Mouse (Mus musculus): Measurements from ENCODE around the gene Olfr518. TPM values are rescaled to one million over a fixed set of nuclear protein-coding genes. Genes with fewer than 3 reads are reported as not detected.

Gene Olfr518
- not detected in 2 replicates for total RNA-seq (2017)

DNA sequence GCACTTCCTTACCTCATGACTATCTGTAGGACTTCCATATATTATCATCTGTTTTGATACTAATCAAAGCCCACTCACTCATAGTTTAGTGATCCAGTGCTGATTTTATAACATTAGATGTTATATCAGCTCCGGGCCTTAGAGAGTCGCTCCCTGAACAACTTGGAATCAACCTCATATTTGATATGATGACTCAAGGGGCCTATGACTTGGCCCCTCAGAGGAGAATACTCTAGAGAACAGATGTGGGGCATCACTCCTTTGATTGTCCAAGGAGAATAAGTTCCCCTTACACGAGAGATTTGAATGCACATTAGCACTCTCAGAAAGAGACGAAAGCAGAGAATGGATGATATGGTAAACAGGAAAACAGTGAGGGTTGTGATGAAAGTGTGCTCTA is at the start of gene Olfr518:
Gene Olfr518 (minus strand): TSS at position 101 of the 400 bp plus-strand sequence.
- ATAC-seq (replicated peaks in 1 of 2; ENCODE audit: insufficient read depth in 1 of 2, low FRiP score in 2 of 2, low TSS enrichment in 1 of 2, low read depth in 1 of 2, poor library complexity in 2 of 2, severe bottlenecking in 2 of 2) = no peak

GRCm38 (mm10) chr7:108933794-108934731 is 49.3 kb upstream of the Olfr518 start, which contains the start of gene Eif3f:
Eif3f (plus strand) TSS chr7:108934417.
- peak; percentile 90 to 95 for ATAC-seq (replicated peaks in 1 of 2; ENCODE audit: insufficient read depth in 1 of 2, low FRiP score in 2 of 2, low TSS enrichment in 1 of 2, low read depth in 1 of 2, poor library complexity in 2 of 2, severe bottlenecking in 2 of 2)

GRCm38 (mm10) chr7:108929726-108930393 is 45.1 kb upstream of the Olfr518 start, which contains the start of gene Nlrp10:
Nlrp10 (minus strand) TSS chr7:108930178.
- peak; percentile 57 to 59 for ATAC-seq (replicated peaks in 1 of 2; ENCODE audit: insufficient read depth in 1 of 2, low FRiP score in 2 of 2, low TSS enrichment in 1 of 2, low read depth in 1 of 2, poor library complexity in 2 of 2, severe bottlenecking in 2 of 2)

- ATAC-seq (replicated peaks in 1 of 2; ENCODE audit: insufficient read depth in 1 of 2, low FRiP score in 2 of 2, low TSS enrichment in 1 of 2, low read depth in 1 of 2, poor library complexity in 2 of 2, severe bottlenecking in 2 of 2) = no peak
Measured at GRCm38 (mm10) chr7:108928280-108929188, 43.7 kb upstream of the Olfr518 start.

DNA sequence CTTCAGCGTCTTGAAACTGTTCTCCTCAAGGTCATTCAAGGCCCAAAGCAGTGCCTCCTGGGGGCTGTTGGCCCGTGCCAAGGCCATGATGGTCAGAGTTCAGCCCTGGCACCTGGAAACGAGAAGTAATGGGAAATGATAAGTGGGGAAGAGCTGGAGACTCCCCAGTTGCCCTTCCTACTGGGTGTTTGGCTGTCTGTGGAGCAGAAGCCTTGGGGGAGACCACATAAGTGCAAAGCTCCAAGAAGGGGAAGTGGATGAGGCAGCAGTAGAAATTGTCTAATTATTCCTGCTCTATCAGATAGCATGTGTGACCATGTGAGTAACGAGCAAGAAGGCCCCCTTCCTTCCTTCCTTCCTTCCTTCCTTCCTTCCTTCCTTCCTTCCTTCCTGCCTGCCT is 42.2 kb upstream of the Olfr518 start:
- ATAC-seq (replicated peaks in 1 of 2; ENCODE audit: insufficient read depth in 1 of 2, low FRiP score in 2 of 2, low TSS enrichment in 1 of 2, low read depth in 1 of 2, poor library complexity in 2 of 2, severe bottlenecking in 2 of 2) = peak; percentile 60 to 62

DNA sequence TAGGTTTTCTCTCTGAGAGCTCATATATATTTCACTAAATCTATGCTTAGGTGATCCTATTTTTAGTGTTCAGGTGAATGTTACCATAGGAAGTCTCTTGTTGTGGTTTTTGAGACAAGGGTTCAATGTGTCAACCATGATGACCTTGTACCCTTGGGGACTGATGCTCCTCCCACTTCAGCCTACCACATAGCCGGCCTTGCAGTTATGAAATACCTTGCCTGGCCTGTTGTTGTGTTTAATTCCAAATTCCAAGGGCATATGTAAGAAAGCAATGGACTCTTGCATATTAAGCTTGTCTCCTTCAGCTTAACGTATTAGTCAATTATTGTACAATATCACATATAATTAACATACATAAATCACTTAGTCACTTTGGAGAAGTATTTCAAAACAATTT is 19.2 kb upstream of the Olfr518 start:
- no peak for ATAC-seq (replicated peaks in 1 of 2; ENCODE audit: insufficient read depth in 1 of 2, low FRiP score in 2 of 2, low TSS enrichment in 1 of 2, low read depth in 1 of 2, poor library complexity in 2 of 2, severe bottlenecking in 2 of 2)

DNA sequence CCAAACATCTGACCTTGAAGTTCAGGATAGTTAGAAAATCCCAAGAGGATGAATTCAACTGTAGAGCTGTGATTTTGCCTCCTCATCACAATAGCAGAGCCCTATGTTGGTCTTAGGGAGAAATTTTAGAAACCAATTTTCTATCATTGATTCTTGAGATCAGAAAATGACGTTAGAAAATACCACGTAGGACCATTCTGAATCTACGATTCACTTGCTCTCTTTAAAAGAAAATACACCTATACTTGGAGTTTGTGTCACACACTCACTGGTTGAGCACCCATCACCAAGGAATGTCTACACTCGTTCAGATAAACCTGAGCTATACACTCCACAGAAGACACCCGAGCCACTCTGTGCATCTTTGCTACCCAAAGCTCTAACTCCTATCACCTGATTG is 9.5 kb upstream of the Olfr518 start, which contains the start of gene Olfr519:
Gene Olfr519 (minus strand): TSS at position 101 of the 400 bp plus-strand sequence.
- no peak for ATAC-seq (replicated peaks in 1 of 2; ENCODE audit: insufficient read depth in 1 of 2, low FRiP score in 2 of 2, low TSS enrichment in 1 of 2, low read depth in 1 of 2, poor library complexity in 2 of 2, severe bottlenecking in 2 of 2)

GRCm38 (mm10) chr7:108872279-108872678 is 12.5 kb downstream of the Olfr518 start, which contains the start of gene Olfr517:
Olfr517 (minus strand) TSS chr7:108872379.
- ATAC-seq (replicated peaks in 1 of 2; ENCODE audit: insufficient read depth in 1 of 2, low FRiP score in 2 of 2, low TSS enrichment in 1 of 2, low read depth in 1 of 2, poor library complexity in 2 of 2, severe bottlenecking in 2 of 2) = no peak

- no peak for ATAC-seq (replicated peaks in 1 of 2; ENCODE audit: insufficient read depth in 1 of 2, low FRiP score in 2 of 2, low TSS enrichment in 1 of 2, low read depth in 1 of 2, poor library complexity in 2 of 2, severe bottlenecking in 2 of 2)
Measured at GRCm38 (mm10) chr7:108850429-108850828, 34.4 kb downstream of the Olfr518 start, which contains the start of gene Olfr516. Olfr516 (minus strand) TSS chr7:108850529.

Other genes with a start within 250 kb of the Olfr518 start
- gene Olfr509, start 233.1 kb downstream of the Olfr518 start, total RNA-seq (2017) = not detected in 2 replicates
- not detected in 2 replicates for gene Olfr510, start 218.6 kb downstream of the Olfr518 start, total RNA-seq (2017)
- gene Olfr512, start 171.7 kb downstream of the Olfr518 start, total RNA-seq (2017) = not detected in 2 replicates
- gene Olfr513, start 134.0 kb downstream of the Olfr518 start, total RNA-seq (2017) = not detected in 2 replicates
- not detected in 2 replicates for gene Olfr514, start 59.0 kb downstream of the Olfr518 start, total RNA-seq (2017)
- gene Olfr516, start 34.5 kb downstream of the Olfr518 start, total RNA-seq (2017) = not detected in 2 replicates
- not detected in 2 replicates for gene Olfr517, start 12.6 kb downstream of the Olfr518 start, total RNA-seq (2017)
- gene Olfr519, start 9.4 kb upstream of the Olfr518 start, total RNA-seq (2017) = not detected in 2 replicates
- gene Nlrp10, start 45.2 kb upstream of the Olfr518 start, total RNA-seq (2017) = 7.6 and 8.3 TPM in 2 replicates
- 66.9 and 85.4 TPM in 2 replicates for gene Eif3f, start 49.4 kb upstream of the Olfr518 start, total RNA-seq (2017)
- gene Tub, start 65.3 kb upstream of the Olfr518 start, total RNA-seq (2017) = not detected in 2 replicates
- gene Ric3, start 198.3 kb upstream of the Olfr518 start, total RNA-seq (2017) = 3.3 and 4.8 TPM in 2 replicates